Mouse (Mus musculus): Measurements from ENCODE around the gene Aarsd1. TPM values are rescaled to one million over a fixed set of nuclear protein-coding genes. Genes with fewer than 3 reads are reported as not detected.

Aarsd1 gene
- polyA plus RNA-seq, 1 experiment = 10.8 TPM

GRCm38 (mm10) chr11:101359776-101360175 is 57.6 kb downstream of the Aarsd1 start:
- no peak for TF ChIP-seq POLR2A (IDR thresholded peaks at IDR 0.05; ENCODE audit: low read depth, low read length)
- no peak for TF ChIP-seq CTCF (IDR thresholded peaks at IDR 0.05; ENCODE audit: extremely low read depth, insufficient read length, insufficient replicate concordance, low read depth, low read length)
- 82% methylated on average over 9 of the region's 9 CpGs for WGBS
- Histone ChIP-seq H3K4me3 (ENCODE audit: low read depth, low read length) (no peak overlapping the region), H3K4me1 (ENCODE audit: control insufficient read depth, insufficient read depth, insufficient read length, low read length) (peaks cover 32% of the 10 kb centered on the region; the same call in 1 of the 2 replicates), H3K27me3 (ENCODE audit: control insufficient read depth, insufficient read depth, low read length) (no peaks in the 10 kb centered on the region), H3K36me3 (ENCODE audit: control insufficient read depth, insufficient read depth, low read length) (no peaks in the 10 kb centered on the region), H3K27ac (ENCODE audit: insufficient read depth, low read depth, low read length) (no peak overlapping the region)

- H3K27me3 ChIP-seq (ENCODE audit: control insufficient read depth, insufficient read depth, low read length) = no peaks in the 10 kb centered on the region
- no peak overlapping the region for H3K4me3 ChIP-seq (ENCODE audit: low read depth, low read length)
- no peaks in the 10 kb centered on the region for H3K36me3 ChIP-seq (ENCODE audit: control insufficient read depth, insufficient read depth, low read length)
- no peak overlapping the region for H3K27ac ChIP-seq (ENCODE audit: insufficient read depth, low read depth, low read length)
- TF ChIP-seq CTCF (IDR thresholded peaks at IDR 0.05; ENCODE audit: extremely low read depth, insufficient read length, insufficient replicate concordance, low read depth, low read length) (no peak), POLR2A (IDR thresholded peaks at IDR 0.05; ENCODE audit: low read depth, low read length) (no peak)
- WGBS = 43% methylated on average over 3 of the region's 3 CpGs
- peaks cover 19% of the 10 kb centered on the region; the same call in 1 of the 2 replicates for H3K4me1 ChIP-seq (ENCODE audit: control insufficient read depth, insufficient read depth, insufficient read length, low read length)
Measured at GRCm38 (mm10) chr11:101357505-101358182, 59.8 kb downstream of the Aarsd1 start.

Other genes with a start within 250 kb of the Aarsd1 start
- gene Cntnap1, start 247.1 kb downstream of the Aarsd1 start, polyA plus RNA-seq (2012; rRNA removed) = 2.7 and 2.8 TPM in 2 replicates
- gene Plekhh3, start 246.3 kb downstream of the Aarsd1 start, polyA plus RNA-seq (2012; rRNA removed) = 33.0 and 84.5 TPM in 2 replicates
- gene Ccr10, start 242.2 kb downstream of the Aarsd1 start, polyA plus RNA-seq (2012; rRNA removed) = 18.4 and 25.7 TPM in 2 replicates
- gene Ezh1, start 191.2 kb downstream of the Aarsd1 start, polyA plus RNA-seq (2012; rRNA removed) = 7.9 and 20.0 TPM in 2 replicates
- gene Ramp2, start 171.6 kb downstream of the Aarsd1 start, polyA plus RNA-seq (2012; rRNA removed) = 15.1 and 25.8 TPM in 2 replicates
- gene Vps25, start 163.9 kb downstream of the Aarsd1 start, polyA plus RNA-seq (2012; rRNA removed) = 28.9 and 64.8 TPM in 2 replicates
- gene Wnk4, start 157.0 kb downstream of the Aarsd1 start, polyA plus RNA-seq (2012; rRNA removed) = 3.0 and 7.9 TPM in 2 replicates
- gene Cntd1, start 138.6 kb downstream of the Aarsd1 start, polyA plus RNA-seq (2012; rRNA removed) = 0.09 and 0.20 TPM in 2 replicates
- gene Coa3, start 138.5 kb downstream of the Aarsd1 start, polyA plus RNA-seq (2012; rRNA removed) = 174 and 479 TPM in 2 replicates
- gene Becn1, start 115.3 kb downstream of the Aarsd1 start, polyA plus RNA-seq (2012; rRNA removed) = 157 and 163 TPM in 2 replicates
- gene Psme3, start 101.4 kb downstream of the Aarsd1 start, polyA plus RNA-seq (2012; rRNA removed) = 19.9 and 36.7 TPM in 2 replicates
- 2.7 and 5.9 TPM in 2 replicates for gene Aoc2, start 92.6 kb downstream of the Aarsd1 start, polyA plus RNA-seq (2012; rRNA removed)
- gene Aoc3, start 87.0 kb downstream of the Aarsd1 start, polyA plus RNA-seq (2012; rRNA removed) = 6.6 and 8.9 TPM in 2 replicates
- gene G6pc, start 50.1 kb downstream of the Aarsd1 start, polyA plus RNA-seq (2012; rRNA removed) = 8.8 and 9.7 TPM in 2 replicates
- gene Gm27029, start 7.2 kb upstream of the Aarsd1 start, polyA plus RNA-seq (2012; rRNA removed) = 0.11 TPM in 1 of 2 replicates, not detected in the other
- gene Rundc1, start 7.5 kb upstream of the Aarsd1 start, polyA plus RNA-seq (2012; rRNA removed) = 15.4 and 23.7 TPM in 2 replicates
- gene Ptges3l, start 7.7 kb upstream of the Aarsd1 start, polyA plus RNA-seq (2012; rRNA removed) = 0.51 and 0.89 TPM in 2 replicates
- gene Rpl27, start 24.7 kb upstream of the Aarsd1 start, polyA plus RNA-seq (2012; rRNA removed) = 178 and 244 TPM in 2 replicates
- gene Ifi35, start 30.8 kb upstream of the Aarsd1 start, polyA plus RNA-seq (2012; rRNA removed) = 44.3 and 123 TPM in 2 replicates
- 18.5 and 28.1 TPM in 2 replicates for gene Rnd2, start 47.4 kb upstream of the Aarsd1 start, polyA plus RNA-seq (2012; rRNA removed)
- 92.5 and 272 TPM in 2 replicates for gene Vat1, start 48.6 kb upstream of the Aarsd1 start, polyA plus RNA-seq (2012; rRNA removed)
- 0.24 and 1.0 TPM in 2 replicates for gene Brca1, start 134.3 kb upstream of the Aarsd1 start, polyA plus RNA-seq (2012; rRNA removed)
- 47.4 and 116 TPM in 2 replicates for gene Nbr1, start 134.5 kb upstream of the Aarsd1 start, polyA plus RNA-seq (2012; rRNA removed)
- 57.2 and 171 TPM in 2 replicates for gene Tmem106a, start 164.6 kb upstream of the Aarsd1 start, polyA plus RNA-seq (2012; rRNA removed)
- not detected in 2 replicates for gene Gm11634, start 181.6 kb upstream of the Aarsd1 start, polyA plus RNA-seq (2012; rRNA removed)
- gene Rdm1, start 209.6 kb upstream of the Aarsd1 start, polyA plus RNA-seq (2012; rRNA removed) = 6.3 and 12.4 TPM in 2 replicates
- gene Arl4d, start 247.9 kb upstream of the Aarsd1 start, polyA plus RNA-seq (2012; rRNA removed) = 7.6 and 27.9 TPM in 2 replicates